Mouse (Mus musculus): Measurements from ENCODE around the gene Lactb. TPM values are rescaled to one million over a fixed set of nuclear protein-coding genes. Genes with fewer than 3 reads are reported as not detected.
"Not testable (repeated sequence)": the region's sequence is repeated elsewhere in the genome, so short reads cannot be mapped to it uniquely, and the experiment has no call there.

The Lactb gene
- polyA plus RNA-seq, 1 experiment from 2014 or later, result 10.2 TPM

GRCm38 (mm10) chr9:66913254-66913934, 61.9 kb downstream of the Lactb start:
- H3K27ac ChIP-seq (ENCODE audit: low read length); H3K4me2 ChIP-seq (ENCODE audit: low read length); H3K4me3 ChIP-seq (ENCODE audit: low read depth, low read length); H3K9me3 ChIP-seq (replicated peaks; ENCODE audit: control insufficient read depth, low read length, poor library complexity, severe bottlenecking); H3K9ac ChIP-seq (ENCODE audit: low read depth, low read length); H3K27me3 ChIP-seq (ENCODE audit: control insufficient read depth, insufficient read depth, low read depth, low read length); H3K36me3 ChIP-seq (ENCODE audit: control insufficient read depth, insufficient read depth, low read length); ATAC-seq: not testable (repeated sequence)
- over 99% methylated on average over 5 of the region's 5 CpGs for WGBS
- H3K4me1 ChIP-seq (ENCODE audit: control insufficient read depth, insufficient read depth, low read length), result peaks cover 15% of the 10 kb centered on the region

- Histone ChIP-seq H3K27ac (ENCODE audit: low read length) (no peak overlapping the region), H3K4me1 (ENCODE audit: control insufficient read depth, insufficient read depth, low read length) (peaks cover 4% of the 10 kb centered on the region; the same call in 1 of the 2 replicates)
- ATAC-seq, result no peak
These were observed 63.0 kb downstream of the Lactb start for GRCm38 (mm10) chr9:66912304-66912703.

GRCm38 (mm10) chr9:66910677-66911076, 64.6 kb downstream of the Lactb start:
- 92% methylated on average over 5 of the region's 5 CpGs for WGBS
- no peak overlapping the region for H3K9ac ChIP-seq (ENCODE audit: low read depth, low read length)
- no peaks in the 10 kb centered on the region for H3K9me3 ChIP-seq (replicated peaks; ENCODE audit: control insufficient read depth, low read length, poor library complexity, severe bottlenecking)
- no peak overlapping the region for H3K27ac ChIP-seq (ENCODE audit: low read length)
- H3K36me3 ChIP-seq (ENCODE audit: control insufficient read depth, insufficient read depth, low read length), result no peaks in the 10 kb centered on the region
- H3K4me3 ChIP-seq (ENCODE audit: low read depth, low read length), result no peak overlapping the region
- no peak overlapping the region for H3K4me2 ChIP-seq (ENCODE audit: low read length)
- no peak for ATAC-seq
- no peaks in the 10 kb centered on the region for H3K27me3 ChIP-seq (ENCODE audit: control insufficient read depth, insufficient read depth, low read depth, low read length)
- H3K4me1 ChIP-seq (ENCODE audit: control insufficient read depth, insufficient read depth, low read length), result peaks cover 4% of the 10 kb centered on the region; the same call in 1 of the 2 replicates

More at GRCm38 (mm10) chr9:66912304-66912703, 63.0 kb downstream of the Lactb start:
- Histone ChIP-seq H3K9ac (ENCODE audit: low read depth, low read length) (no peak overlapping the region), H3K27me3 (ENCODE audit: control insufficient read depth, insufficient read depth, low read depth, low read length) (no peaks in the 10 kb centered on the region), H3K4me2 (ENCODE audit: low read length) (no peak overlapping the region), H3K4me3 (ENCODE audit: low read depth, low read length) (no peak overlapping the region), H3K9me3 (replicated peaks; ENCODE audit: control insufficient read depth, low read length, poor library complexity, severe bottlenecking) (no peaks in the 10 kb centered on the region), H3K36me3 (ENCODE audit: control insufficient read depth, insufficient read depth, low read length) (no peaks in the 10 kb centered on the region)

GRCm38 (mm10) chr9:66909922-66910321, 65.4 kb downstream of the Lactb start:
- no peaks in the 10 kb centered on the region for H3K27me3 ChIP-seq (ENCODE audit: control insufficient read depth, insufficient read depth, low read depth, low read length)
- no peak overlapping the region for H3K4me2 ChIP-seq (ENCODE audit: low read length)
- no peak for ATAC-seq
- WGBS, result 83% methylated on average over 7 of the region's 7 CpGs
- H3K4me3 ChIP-seq (ENCODE audit: low read depth, low read length), result no peak overlapping the region
- no peaks in the 10 kb centered on the region for H3K36me3 ChIP-seq (ENCODE audit: control insufficient read depth, insufficient read depth, low read length)
- no peaks in the 10 kb centered on the region for H3K9me3 ChIP-seq (replicated peaks; ENCODE audit: control insufficient read depth, low read length, poor library complexity, severe bottlenecking)
- H3K4me1 ChIP-seq (ENCODE audit: control insufficient read depth, insufficient read depth, low read length), result peaks cover 4% of the 10 kb centered on the region; the same call in 1 of the 2 replicates
- H3K9ac ChIP-seq (ENCODE audit: low read depth, low read length), result no peak overlapping the region
- no peak overlapping the region for H3K27ac ChIP-seq (ENCODE audit: low read length)

GRCm38 (mm10) chr9:66907746-66908397, 67.4 kb downstream of the Lactb start:
- Histone ChIP-seq H3K4me2 (ENCODE audit: low read length) (no peak overlapping the region), H3K27me3 (ENCODE audit: control insufficient read depth, insufficient read depth, low read depth, low read length) (no peaks in the 10 kb centered on the region), H3K36me3 (ENCODE audit: control insufficient read depth, insufficient read depth, low read length) (no peaks in the 10 kb centered on the region), H3K4me3 (ENCODE audit: low read depth, low read length) (no peak overlapping the region), H3K27ac (ENCODE audit: low read length) (no peak overlapping the region), H3K9me3 (replicated peaks; ENCODE audit: control insufficient read depth, low read length, poor library complexity, severe bottlenecking) (no peaks in the 10 kb centered on the region), H3K9ac (ENCODE audit: low read depth, low read length) (no peak overlapping the region), H3K4me1 (ENCODE audit: control insufficient read depth, insufficient read depth, low read length) (peaks cover 8% of the 10 kb centered on the region)
- 87% methylated on average over 5 of the region's 5 CpGs for WGBS
- ATAC-seq, result no peak

- peaks cover 4% of the 10 kb centered on the region for H3K4me1 ChIP-seq (ENCODE audit: control insufficient read depth, insufficient read depth, low read length)
- no peak overlapping the region for H3K27ac ChIP-seq (ENCODE audit: low read length)
- no peaks in the 10 kb centered on the region for H3K36me3 ChIP-seq (ENCODE audit: control insufficient read depth, insufficient read depth, low read length)
- no peak overlapping the region for H3K4me2 ChIP-seq (ENCODE audit: low read length)
- no peak overlapping the region for H3K4me3 ChIP-seq (ENCODE audit: low read depth, low read length)
- ATAC-seq, result no peak
- WGBS, result 94% methylated on average over 8 of the region's 8 CpGs
- no peak overlapping the region for H3K9ac ChIP-seq (ENCODE audit: low read depth, low read length)
- H3K27me3 ChIP-seq (ENCODE audit: control insufficient read depth, insufficient read depth, low read depth, low read length), result no peaks in the 10 kb centered on the region
- H3K9me3 ChIP-seq (replicated peaks; ENCODE audit: control insufficient read depth, low read length, poor library complexity, severe bottlenecking), result no peaks in the 10 kb centered on the region
These were observed 68.2 kb downstream of the Lactb start for GRCm38 (mm10) chr9:66907126-66907525.

GRCm38 (mm10) chr9:66905990-66906389, 69.3 kb downstream of the Lactb start:
- Histone ChIP-seq H3K27ac (ENCODE audit: low read length) (no peak overlapping the region), H3K27me3 (ENCODE audit: control insufficient read depth, insufficient read depth, low read depth, low read length) (no peaks in the 10 kb centered on the region), H3K36me3 (ENCODE audit: control insufficient read depth, insufficient read depth, low read length) (no peaks in the 10 kb centered on the region), H3K4me2 (ENCODE audit: low read length) (no peak overlapping the region), H3K9me3 (replicated peaks; ENCODE audit: control insufficient read depth, low read length, poor library complexity, severe bottlenecking) (no peaks in the 10 kb centered on the region), H3K9ac (ENCODE audit: low read depth, low read length) (no peak overlapping the region), H3K4me1 (ENCODE audit: control insufficient read depth, insufficient read depth, low read length) (peaks cover 4% of the 10 kb centered on the region), H3K4me3 (ENCODE audit: low read depth, low read length) (no peak overlapping the region)
- WGBS, result 72% methylated on average over 9 of the region's 9 CpGs
- no peak for ATAC-seq

Other genes with a start within 250 kb of the Lactb start
- gene Aph1b, start 180.0 kb downstream of the Lactb start, polyA plus RNA-seq (2015; fragmentation: Nextera tagmentation; extraction: Ambion mirVana), result 21.5 and 23.8 TPM in 2 replicates
- gene Gm10647, start 178.4 kb downstream of the Lactb start, polyA plus RNA-seq (2015; fragmentation: Nextera tagmentation; extraction: Ambion mirVana), result 0.52 and 0.54 TPM in 2 replicates
- 2.6 and 3.0 TPM in 2 replicates for gene Aph1c, start 140.8 kb downstream of the Lactb start, polyA plus RNA-seq (2015; fragmentation: Nextera tagmentation; extraction: Ambion mirVana)
- gene Rab8b, start 55.8 kb downstream of the Lactb start, polyA plus RNA-seq (2015; fragmentation: Nextera tagmentation; extraction: Ambion mirVana), result 29.4 and 30.7 TPM in 2 replicates
- 157 and 180 TPM in 2 replicates for gene Rps27l, start 29.4 kb downstream of the Lactb start, polyA plus RNA-seq (2015; fragmentation: Nextera tagmentation; extraction: Ambion mirVana)
- 156 and 159 TPM in 2 replicates for gene Tpm1, start 73.9 kb upstream of the Lactb start, polyA plus RNA-seq (2015; fragmentation: Nextera tagmentation; extraction: Ambion mirVana)